Mouse (Mus musculus) inflammation-experienced regulatory T-cells (primary cell): ENCODE data around the gene Olfr617. TPM values are rescaled to one million over a fixed set of nuclear protein-coding genes. Genes with fewer than 3 reads are reported as not detected.

Source experiments
- polyA plus RNA-seq, 2 experiments: library from polyadenylated mRNA; unstranded; fragments of 100-300 nt; shearing (Covaris generic); gene quantifications; one replicate each; pipeline ENCODE4 v1.2.1; 2017

Olfr617 gene
- not detected for polyA plus RNA-seq

GRCm38 (mm10) chr7:103572761-103573160 lies at the start of gene Olfr617:
TSS of gene Olfr617 (plus strand) at chr7:103573061.

GRCm38 (mm10) chr7:103542617-103543016 lies 30.2 kb upstream of the Olfr617 start, which contains the start of gene Olfr612:
TSS of gene Olfr612 (minus strand) at chr7:103542717.

GRCm38 (mm10) chr7:103547774-103548173 lies 25.1 kb upstream of the Olfr617 start, which contains the start of gene Olfr613:
TSS of gene Olfr613 (plus strand) at chr7:103548074.

GRCm38 (mm10) chr7:103555779-103556178 lies 17.1 kb upstream of the Olfr617 start, which contains the start of gene Olfr615:
TSS of gene Olfr615 (plus strand) at chr7:103556079.

GRCm38 (mm10) chr7:103569043-103569442 lies 3.8 kb upstream of the Olfr617 start, which contains the start of gene Olfr616:
TSS of gene Olfr616 (minus strand) at chr7:103569143.

GRCm38 (mm10) chr7:103589803-103590202 lies 16.9 kb downstream of the Olfr617 start, which contains the start of gene Olfr618:
TSS of gene Olfr618 (plus strand) at chr7:103590103.

GRCm38 (mm10) chr7:103600275-103600674 lies 27.4 kb downstream of the Olfr617 start, which contains the start of gene Olfr619:
TSS of gene Olfr619 (plus strand) at chr7:103600575.

GRCm38 (mm10) chr7:103612434-103612833 lies 39.6 kb downstream of the Olfr617 start, which contains the start of gene Olfr620:
TSS of gene Olfr620 (minus strand) at chr7:103612534.

Other genes with a start within 250 kb of the Olfr617 start
- not detected for gene Olfr598, start 249.5 kb upstream of the Olfr617 start, polyA plus RNA-seq
- not detected for gene Olfr599, start 237.1 kb upstream of the Olfr617 start, polyA plus RNA-seq
- gene Olfr600, start 223.4 kb upstream of the Olfr617 start, polyA plus RNA-seq = under 1 TPM in 1 of 2 experiments, not detected in 1; 0.89 TPM
- 1 to 10 TPM in 1 of 2 experiments, under 1 TPM in 1; 0.59 to 2.7 TPM for gene Olfr601, start 210.4 kb upstream of the Olfr617 start, polyA plus RNA-seq
- 1 to 10 TPM in 1 of 2 experiments, not detected in 1; 2.6 TPM for gene Olfr603, start 186.9 kb upstream of the Olfr617 start, polyA plus RNA-seq
- gene Usp17lc, start 158.0 kb upstream of the Olfr617 start, polyA plus RNA-seq = not detected
- gene Olfr605, start 127.6 kb upstream of the Olfr617 start, polyA plus RNA-seq = not detected
- not detected for gene Olfr606, start 124.0 kb upstream of the Olfr617 start, polyA plus RNA-seq
- under 1 TPM; 0.05 to 0.20 TPM for gene Olfr607, start 108.9 kb upstream of the Olfr617 start, polyA plus RNA-seq
- gene Olfr608, start 103.2 kb upstream of the Olfr617 start, polyA plus RNA-seq = under 1 TPM in 1 of 2 experiments, not detected in 1; 0.56 TPM
- gene Olfr609, start 75.0 kb upstream of the Olfr617 start, polyA plus RNA-seq = under 1 TPM in 1 of 2 experiments, not detected in 1; 0.05 TPM
- not detected for gene Olfr610, start 60.9 kb upstream of the Olfr617 start, polyA plus RNA-seq
- gene Olfr611, start 52.2 kb upstream of the Olfr617 start, polyA plus RNA-seq = not detected
- gene Olfr612, start 30.3 kb upstream of the Olfr617 start, polyA plus RNA-seq = not detected
- gene Olfr613, start 25.0 kb upstream of the Olfr617 start, polyA plus RNA-seq = not detected
- gene Olfr615, start 17.0 kb upstream of the Olfr617 start, polyA plus RNA-seq = not detected
- not detected for gene Olfr616, start 3.9 kb upstream of the Olfr617 start, polyA plus RNA-seq
- gene Olfr618, start 17.0 kb downstream of the Olfr617 start, polyA plus RNA-seq = not detected
- under 1 TPM in 1 of 2 experiments, not detected in 1; 0.11 TPM for gene Olfr619, start 27.5 kb downstream of the Olfr617 start, polyA plus RNA-seq
- under 1 TPM; 0.24 to 0.61 TPM for gene Olfr620, start 39.5 kb downstream of the Olfr617 start, polyA plus RNA-seq
- not detected for gene Olfr622, start 69.6 kb downstream of the Olfr617 start, polyA plus RNA-seq
- not detected for gene Olfr623, start 90.6 kb downstream of the Olfr617 start, polyA plus RNA-seq
- under 1 TPM; 0.05 to 0.10 TPM for gene Olfr624, start 98.1 kb downstream of the Olfr617 start, polyA plus RNA-seq
- not detected for gene Olfr625-ps1, start 109.7 kb downstream of the Olfr617 start, polyA plus RNA-seq
- not detected for gene Olfr243, start 141.6 kb downstream of the Olfr617 start, polyA plus RNA-seq
- not detected for gene Olfr628, start 157.3 kb downstream of the Olfr617 start, polyA plus RNA-seq
- not detected for gene Olfr629, start 171.9 kb downstream of the Olfr617 start, polyA plus RNA-seq
- not detected for gene Olfr630, start 184.3 kb downstream of the Olfr617 start, polyA plus RNA-seq
- gene Olfr69, start 198.5 kb downstream of the Olfr617 start, polyA plus RNA-seq = not detected
- not detected for gene Olfr68, start 206.6 kb downstream of the Olfr617 start, polyA plus RNA-seq
- not detected for gene Olfr67, start 218.8 kb downstream of the Olfr617 start, polyA plus RNA-seq
- gene Hbb-bt, start 240.9 kb downstream of the Olfr617 start, polyA plus RNA-seq = 10 to 100 TPM in 1 of 2 experiments, under 1 TPM in 1; 0.96 to 10.7 TPM